Mouse (Mus musculus) R1 (cell line): ENCODE data around the gene Btbd35f6.
"Not testable (repeated sequence)": the region's sequence is repeated elsewhere in the genome, so short reads cannot be mapped to it uniquely, and the experiment has no call there.

ENCODE experiments used
- DNase-seq: peaks from one replicate; pipeline ENCODE4 v3.0.0-alpha.2; 2018; ENCODE audit warnings: low read depth, low spot score

Gene Btbd35f6

DNA sequence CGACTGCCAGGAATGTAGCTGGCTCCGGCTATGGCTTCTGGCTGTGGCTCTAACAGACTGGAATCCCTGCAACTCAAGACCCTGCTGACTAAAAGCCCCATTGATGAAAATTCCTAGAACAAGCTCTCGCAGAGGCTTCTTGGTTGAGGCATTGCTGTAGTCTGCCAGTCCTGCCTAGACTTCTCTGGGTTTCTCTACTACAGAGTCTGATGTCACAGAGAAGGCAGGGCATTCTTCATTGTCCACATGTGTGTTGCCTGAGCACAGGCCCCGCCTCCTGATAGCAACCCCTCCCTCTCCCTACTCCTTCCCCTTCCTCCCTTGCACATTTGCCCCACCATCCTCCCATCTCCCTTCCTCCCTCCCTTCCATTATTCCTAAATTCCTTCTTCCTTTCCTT lies at the start of gene Btbd35f6:
TSS of gene Btbd35f6 (minus strand) at position 101 of the 400 bp plus-strand sequence.
- not testable (repeated sequence) for DNase-seq

DNA sequence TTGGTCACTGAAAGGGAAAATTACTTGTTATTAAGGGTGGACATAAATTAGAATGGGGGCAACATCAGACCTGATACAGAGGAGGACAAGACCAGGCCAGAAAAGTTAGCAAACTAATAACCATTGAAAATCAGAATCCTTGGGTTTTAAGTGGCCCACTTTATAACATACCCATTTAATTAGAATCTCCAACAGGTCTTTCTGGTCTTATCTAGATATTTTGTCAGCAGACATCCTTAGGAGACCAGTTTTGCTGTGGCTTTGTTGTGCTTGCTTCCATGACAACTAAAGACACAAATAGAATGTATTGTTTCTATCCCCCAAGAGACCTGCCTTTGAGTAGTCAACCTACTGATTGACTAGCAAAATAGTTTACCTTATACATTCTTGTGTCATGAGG lies 30.4 kb upstream of the Btbd35f6 start, which contains the start of gene Gm21870:
TSS of gene Gm21870 (minus strand) at position 101 of the 400 bp plus-strand sequence.
- DNase-seq, result not testable (repeated sequence)

DNA sequence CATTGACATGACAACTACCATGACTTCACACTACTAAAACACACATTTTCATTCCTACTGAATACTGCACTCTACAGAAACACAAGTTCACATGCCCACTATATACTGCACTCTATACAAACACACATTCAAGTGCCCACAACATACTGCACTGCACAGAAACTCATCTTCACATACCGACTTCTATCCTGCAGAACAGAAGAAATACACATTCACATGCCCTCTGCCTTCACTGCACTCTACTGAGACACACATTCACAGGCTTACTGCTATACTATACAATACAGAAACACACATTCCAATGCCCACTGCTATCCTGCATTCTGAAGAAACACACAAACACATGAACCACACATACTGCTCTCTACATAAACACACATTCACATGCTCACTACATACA lies 26.1 kb downstream of the Btbd35f6 start:
- DNase-seq, result not testable (repeated sequence)

DNA sequence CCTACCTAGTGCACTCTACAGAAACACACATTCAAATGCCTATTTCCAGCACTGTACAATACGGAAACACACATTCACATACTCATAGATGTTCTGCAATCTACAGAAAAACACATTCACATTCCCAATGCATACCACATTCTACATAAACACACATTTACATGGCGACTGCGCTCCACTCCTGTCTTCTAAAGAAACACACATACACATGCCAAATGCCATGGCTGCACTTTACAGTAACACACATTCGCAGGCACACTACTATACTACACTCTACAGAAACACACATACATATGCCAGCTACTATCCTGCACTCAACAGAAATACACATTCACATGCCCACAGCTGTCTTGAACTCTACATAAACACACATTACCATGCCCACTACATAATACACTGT lies 28.1 kb downstream of the Btbd35f6 start:
- DNase-seq, result not testable (repeated sequence)

DNA sequence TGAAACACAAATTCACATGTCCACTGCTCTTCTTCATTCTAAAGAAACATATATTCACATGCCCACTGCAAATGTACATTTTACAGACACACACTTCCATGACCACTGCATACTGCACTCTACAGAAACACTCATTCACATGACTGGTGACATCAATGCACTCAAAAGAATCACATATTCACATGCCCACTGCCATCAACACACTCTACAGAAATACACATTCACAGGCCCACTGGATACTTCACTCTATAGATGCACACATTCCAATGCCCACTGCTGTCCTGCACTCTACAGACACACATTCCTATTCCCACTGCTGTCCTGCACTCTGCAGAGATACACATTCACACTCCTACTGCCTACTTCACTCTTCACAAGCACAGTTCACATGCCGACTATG lies 30.0 kb downstream of the Btbd35f6 start:
- DNase-seq, result not testable (repeated sequence)

DNA sequence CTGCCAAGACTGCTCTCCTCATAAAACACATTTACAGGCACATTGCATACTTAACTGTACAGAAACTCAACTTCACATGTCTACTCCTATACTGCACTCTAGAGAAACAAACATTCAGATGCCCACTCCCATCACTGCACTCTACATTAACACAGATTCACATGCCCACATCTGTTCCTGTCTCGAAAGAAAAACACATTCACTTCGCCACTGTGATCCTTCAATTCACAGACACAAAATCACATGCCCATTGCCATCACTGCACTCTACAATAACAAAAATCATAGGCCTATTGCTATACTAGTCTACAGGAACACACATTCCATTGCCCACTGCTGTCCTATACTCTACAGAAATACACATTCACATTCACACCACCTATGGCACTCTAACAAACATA lies 30.9 kb downstream of the Btbd35f6 start:
- DNase-seq, result not testable (repeated sequence)
